Mouse (Mus musculus) thymus, adult 2 months (tissue): ENCODE measurements around the gene Nckap5. TPM values are rescaled to one million over a fixed set of nuclear protein-coding genes. Genes with fewer than 3 reads are reported as not detected.

Experiments used
- DNase-seq: peaks from one replicate; pipeline ENCODE4 v3.0.0; 2021
- H3K27ac ChIP-seq: fragments of 200-500 bp; 2 replicates; pipeline ENCODE4 v1.5.1; 2012; ENCODE audit warnings: low read length, control low read depth; ENCODE audit not compliant: control insufficient read depth, insufficient read depth
- H3K27me3 ChIP-seq: fragments of 200-500 bp; 2 replicates; pipeline ENCODE4 v1.6.1; 2012; ENCODE audit warnings: mild to moderate bottlenecking, low read length, moderate library complexity, mixed read lengths; ENCODE audit not compliant: control insufficient read depth, insufficient read depth
- H3K36me3 ChIP-seq: fragments of 200-500 bp; 2 replicates; pipeline ENCODE4 v1.6.1; 2012; ENCODE audit warnings: mild to moderate bottlenecking, low read length, moderate library complexity; ENCODE audit not compliant: control insufficient read depth, insufficient read depth
- H3K4me1 ChIP-seq: fragments of 200-500 bp; replicated peaks from 2 replicates; pipeline ENCODE4 v1.6.1; 2012; ENCODE audit warnings: low read length; ENCODE audit not compliant: control insufficient read depth, insufficient read depth
- H3K4me3 ChIP-seq: fragments of 200-500 bp; 2 replicates; pipeline ENCODE4 v1.5.1; 2012; ENCODE audit warnings: mild to moderate bottlenecking, low read length, control low read depth, moderate library complexity; ENCODE audit not compliant: control insufficient read depth, insufficient read depth
- CTCF ChIP-seq: fragments of 200-500 bp; IDR thresholded peaks from 2 replicates; pipeline ENCODE4 v1.5.1; 2012; ENCODE audit warnings: mild to moderate bottlenecking, control low read depth, low read length, moderate library complexity, borderline replicate concordance; ENCODE audit not compliant: control insufficient read depth, poor library complexity, insufficient read depth; ENCODE audit errors: extremely low read depth
- POLR2A ChIP-seq: fragments of 200-500 bp; IDR thresholded peaks from 2 replicates; pipeline ENCODE4 v1.6.1; 2012; ENCODE audit warnings: mild to moderate bottlenecking, low read length, control low read depth, moderate library complexity; ENCODE audit not compliant: control insufficient read depth, poor library complexity, insufficient read depth; ENCODE audit errors: extremely low read depth
- WGBS: fragments of 180-500 bp; shearing (Covaris S2); methylation state at CpG from one replicate; pipeline ENCODE4 v1.1.7; 2018; 5-methylcytosine and 5-hydroxymethylcytosine counted together
- polyA plus RNA-seq: library from polyadenylated mRNA; depleted of rRNA; stranded (reverse); fragments of >200 nt; gene quantifications from 2 replicates; pipeline ENCODE4 v1.2.3, GENCODE M21; 2012

Nckap5 gene
- polyA plus RNA-seq, 1 experiment, result 0.50 TPM

- 80% methylated on average over 6 of the region's 6 CpGs for WGBS
Measured at GRCm38 (mm10) chr1:125971933-125972332, 858.7 kb downstream of the Nckap5 start.

DNA sequence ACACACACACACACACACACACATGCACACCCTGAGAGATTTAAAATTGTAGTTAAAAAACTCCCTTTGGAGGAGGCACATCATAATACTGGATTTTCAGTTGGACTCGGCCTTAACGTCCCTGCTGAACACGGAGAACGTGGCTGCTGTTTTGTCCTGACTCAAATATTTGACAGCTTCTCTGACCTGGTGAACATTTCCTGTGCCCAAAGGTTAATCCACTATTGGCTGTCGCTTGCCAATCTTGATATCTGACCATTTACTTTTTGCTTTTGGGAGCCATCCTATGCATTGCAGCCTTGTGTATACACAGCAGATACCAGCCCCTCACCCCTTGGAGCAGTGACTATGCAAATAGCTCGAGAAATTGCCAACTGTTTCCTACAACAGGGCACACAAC is 862.9 kb downstream of the Nckap5 start:
- TF ChIP-seq POLR2A, result no peak
- TF ChIP-seq CTCF, result no peak
- no peak overlapping the region for H3K4me3 ChIP-seq
- WGBS, result 87% methylated on average over 6 of the region's 6 CpGs

More at GRCm38 (mm10) chr1:125971933-125972332, 858.7 kb downstream of the Nckap5 start:
- no peak for TF ChIP-seq CTCF
- no peak for TF ChIP-seq POLR2A
- H3K27me3 ChIP-seq, result no peaks in the 10 kb centered on the region
- H3K4me3 ChIP-seq, result no peak overlapping the region
- no peak overlapping the region for H3K27ac ChIP-seq
- H3K36me3 ChIP-seq, result no peaks in the 10 kb centered on the region
- H3K4me1 ChIP-seq, result no peaks in the 10 kb centered on the region
- no peak for DNase-seq

GRCm38 (mm10) chr1:125951026-125951425 is 879.6 kb downstream of the Nckap5 start:
- H3K4me1 ChIP-seq, result no peaks in the 10 kb centered on the region
- no peak for TF ChIP-seq CTCF
- no peak for TF ChIP-seq POLR2A
- WGBS, result 81% methylated on average over 3 of the region's 3 CpGs
- H3K36me3 ChIP-seq, result no peaks in the 10 kb centered on the region
- no peak for DNase-seq
- no peak overlapping the region for H3K4me3 ChIP-seq
- H3K27ac ChIP-seq, result no peak overlapping the region
- H3K27me3 ChIP-seq, result no peaks in the 10 kb centered on the region

More for the DNA sequence above, 862.9 kb downstream of the Nckap5 start:
- H3K27me3 ChIP-seq, result no peaks in the 10 kb centered on the region
- no peak for DNase-seq
- no peak overlapping the region for H3K27ac ChIP-seq
- H3K4me1 ChIP-seq, result no peaks in the 10 kb centered on the region
- no peaks in the 10 kb centered on the region for H3K36me3 ChIP-seq

DNA sequence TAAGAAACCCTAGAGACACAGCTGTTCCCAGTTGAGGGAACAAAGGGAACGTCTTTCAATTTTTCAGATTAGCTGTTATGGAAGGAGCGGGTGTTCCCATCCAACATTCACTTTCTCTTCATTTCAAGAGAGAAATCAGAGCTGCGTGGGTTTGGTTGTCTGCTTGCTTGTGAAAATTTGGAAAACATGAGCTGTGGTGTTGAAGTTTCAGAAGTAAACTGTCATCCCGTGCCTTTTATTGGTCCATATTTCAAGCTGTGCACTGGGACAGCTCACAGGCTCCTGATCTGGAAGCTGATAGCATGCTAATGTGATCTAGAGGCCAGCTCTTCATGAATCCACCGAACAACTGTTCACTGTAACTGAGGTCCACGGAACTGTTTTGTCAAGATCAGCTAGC is 881.5 kb downstream of the Nckap5 start:
- Histone ChIP-seq H3K27me3 (no peaks in the 10 kb centered on the region), H3K4me3 (no peak overlapping the region), H3K4me1 (no peaks in the 10 kb centered on the region), H3K36me3 (no peaks in the 10 kb centered on the region), H3K27ac (no peak overlapping the region)
- DNase-seq, result no peak
- TF ChIP-seq CTCF (no peak), POLR2A (no peak)
- 84% methylated on average over 6 of the region's 6 CpGs for WGBS

DNA sequence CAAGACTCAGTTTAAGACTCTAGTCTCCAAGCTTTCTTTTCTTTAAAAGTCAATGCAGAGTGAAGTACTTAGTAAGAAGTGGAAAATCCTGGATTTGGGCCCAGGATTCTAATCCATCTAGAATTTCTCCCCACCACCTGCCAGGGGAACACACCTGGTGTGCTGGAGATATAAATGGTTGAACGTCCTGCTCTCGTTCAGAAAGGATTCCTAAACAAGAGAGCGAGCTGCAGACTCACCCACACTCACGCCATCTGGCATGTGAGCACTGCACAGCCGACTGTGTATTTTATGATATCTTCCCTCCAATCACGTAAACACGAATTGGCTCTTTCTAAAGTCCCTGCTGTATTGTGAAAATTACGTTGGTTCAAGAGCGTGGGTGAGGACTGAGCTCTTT is 885.5 kb downstream of the Nckap5 start:
- no peak for DNase-seq
- TF ChIP-seq CTCF, result no peak
- no peak for TF ChIP-seq POLR2A
- 81% methylated on average over 9 of the region's 9 CpGs for WGBS
- H3K4me1 ChIP-seq, result no peaks in the 10 kb centered on the region
- H3K27ac ChIP-seq, result no peak overlapping the region
- no peak overlapping the region for H3K4me3 ChIP-seq
- H3K27me3 ChIP-seq, result no peaks in the 10 kb centered on the region
- no peaks in the 10 kb centered on the region for H3K36me3 ChIP-seq

GRCm38 (mm10) chr1:125943305-125943704 is 887.3 kb downstream of the Nckap5 start:
- 93% methylated on average over 1 of the region's 1 CpGs for WGBS
- no peak overlapping the region for H3K27ac ChIP-seq
- H3K36me3 ChIP-seq, result no peaks in the 10 kb centered on the region
- no peak for DNase-seq
- TF ChIP-seq CTCF (no peak), POLR2A (no peak)
- no peak overlapping the region for H3K4me3 ChIP-seq
- H3K27me3 ChIP-seq, result no peaks in the 10 kb centered on the region
- no peaks in the 10 kb centered on the region for H3K4me1 ChIP-seq

GRCm38 (mm10) chr1:125925486-125925885 is 905.1 kb downstream of the Nckap5 start:
- H3K27me3 ChIP-seq, result no peaks in the 10 kb centered on the region
- H3K4me3 ChIP-seq, result no peak overlapping the region
- 94% methylated on average over 10 of the region's 10 CpGs for WGBS
- H3K4me1 ChIP-seq, result no peaks in the 10 kb centered on the region
- H3K27ac ChIP-seq, result no peak overlapping the region
- no peaks in the 10 kb centered on the region for H3K36me3 ChIP-seq
- no peak for DNase-seq
- TF ChIP-seq POLR2A (no peak), CTCF (no peak)
